Mouse (Mus musculus): Measurements from ENCODE around the gene Frrs1l. TPM values are rescaled to one million over a fixed set of nuclear protein-coding genes. Genes with fewer than 3 reads are reported as not detected.

Frrs1l gene
- polyA plus RNA-seq, 1 experiment from 2014 or later, result 0.21 TPM

- Histone ChIP-seq H3K36me3 (peaks cover 92% of the 10 kb centered on the region), H3K27ac (replicated peaks) (no peak overlapping the region), H3K27me3 (replicated peaks) (no peaks in the 10 kb centered on the region), H3K4me1 (peaks cover 11% of the 10 kb centered on the region), H3K9ac (no peak overlapping the region), H3K4me2 (no peak overlapping the region), H3K4me3 (no peak overlapping the region), H3K9me3 (no peaks in the 10 kb centered on the region)
- no peak for ATAC-seq (ENCODE audit: extremely low read depth, insufficient number of reproducible peaks, low FRiP score, low TSS enrichment)
- 92% methylated on average over 7 of the region's 7 CpGs for WGBS
Measured at GRCm38 (mm10) chr4:56912382-56913001, 77.7 kb downstream of the Frrs1l start.

GRCm38 (mm10) chr4:56909568-56909967, 80.6 kb downstream of the Frrs1l start:
- H3K9me3 ChIP-seq, result no peaks in the 10 kb centered on the region

GRCm38 (mm10) chr4:56907671-56908070, 82.5 kb downstream of the Frrs1l start:
- H3K4me2 ChIP-seq, result no peak overlapping the region
- no peak overlapping the region for H3K9ac ChIP-seq
- no peak overlapping the region for H3K27ac ChIP-seq (replicated peaks)
- H3K27me3 ChIP-seq (replicated peaks), result no peaks in the 10 kb centered on the region
- peaks cover 7% of the 10 kb centered on the region; the same call in 1 of the 2 replicates for H3K4me1 ChIP-seq
- no peak for ATAC-seq (ENCODE audit: extremely low read depth, insufficient number of reproducible peaks, low FRiP score, low TSS enrichment)
- peaks cover 94% of the 10 kb centered on the region for H3K36me3 ChIP-seq
- WGBS, result 93% methylated on average over 5 of the region's 5 CpGs
- H3K9me3 ChIP-seq, result no peaks in the 10 kb centered on the region
- no peak overlapping the region for H3K4me3 ChIP-seq

More at GRCm38 (mm10) chr4:56909568-56909967, 80.6 kb downstream of the Frrs1l start:
- H3K4me2 ChIP-seq, result no peak overlapping the region
- H3K27me3 ChIP-seq (replicated peaks), result no peaks in the 10 kb centered on the region
- H3K36me3 ChIP-seq, result peaks cover 94% of the 10 kb centered on the region
- H3K4me3 ChIP-seq, result no peak overlapping the region
- H3K9ac ChIP-seq, result no peak overlapping the region
- no peak for ATAC-seq (ENCODE audit: extremely low read depth, insufficient number of reproducible peaks, low FRiP score, low TSS enrichment)
- H3K27ac ChIP-seq (replicated peaks), result no peak overlapping the region
- 77% methylated on average over 3 of the region's 3 CpGs for WGBS
- peaks cover 11% of the 10 kb centered on the region for H3K4me1 ChIP-seq

Other genes with a start within 250 kb of the Frrs1l start
- not detected in 2 replicates for gene Actl7b, start 248.9 kb downstream of the Frrs1l start, polyA plus RNA-seq (2015; fragmentation: Nextera tagmentation; extraction: Ambion mirVana)
- gene Actl7a, start 247.0 kb downstream of the Frrs1l start, polyA plus RNA-seq (2015; fragmentation: Nextera tagmentation; extraction: Ambion mirVana), result not detected in 2 replicates
- 31.2 and 32.6 TPM in 2 replicates for gene Elp1, start 188.1 kb downstream of the Frrs1l start, polyA plus RNA-seq (2015; fragmentation: Nextera tagmentation; extraction: Ambion mirVana)
- gene Fam206a, start 188.0 kb downstream of the Frrs1l start, polyA plus RNA-seq (2015; fragmentation: Nextera tagmentation; extraction: Ambion mirVana), result 9.6 and 12.1 TPM in 2 replicates
- gene Ctnnal1, start 125.2 kb downstream of the Frrs1l start, polyA plus RNA-seq (2015; fragmentation: Nextera tagmentation; extraction: Ambion mirVana), result 18.5 and 18.8 TPM in 2 replicates
- gene Tmem245, start 43.0 kb downstream of the Frrs1l start, polyA plus RNA-seq (2015; fragmentation: Nextera tagmentation; extraction: Ambion mirVana), result 14.9 and 17.1 TPM in 2 replicates
- 0.46 and 0.64 TPM in 2 replicates for gene Epb41l4b, start 153.0 kb upstream of the Frrs1l start, polyA plus RNA-seq (2015; fragmentation: Nextera tagmentation; extraction: Ambion mirVana)

All from heart, embryonic 13.5 days (tissue).